Mouse (Mus musculus) urinary bladder, postnatal 36 days (tissue): ENCODE measurements around the gene Stk24.
A peak's percentile ranks its signal among the peaks of the same experiment; 100 is the strongest.

Source experiments
- DNase-seq, 2 experiments: peaks; one replicate each; pipeline ENCODE4 v3.0.0; 2022; ENCODE audit warnings: low spot score in 2 of 2, mixed read lengths in 1 of 2

Gene Stk24

GRCm38 (mm10) chr14:121314934-121315333 is 64.9 kb downstream of the Stk24 start:
- no peak for DNase-seq

GRCm38 (mm10) chr14:121313283-121313682 is 66.5 kb downstream of the Stk24 start:
- no peak for DNase-seq

- DNase-seq: no peak
Observed at GRCm38 (mm10) chr14:121311083-121311482, 68.7 kb downstream of the Stk24 start.

GRCm38 (mm10) chr14:121310325-121311080 is 69.3 kb downstream of the Stk24 start:
- DNase-seq: no peak

GRCm38 (mm10) chr14:121309909-121310308 is 69.9 kb downstream of the Stk24 start:
- no peak for DNase-seq

GRCm38 (mm10) chr14:121305316-121306064 is 74.3 kb downstream of the Stk24 start:
- DNase-seq: no peak

- DNase-seq: no peak
Observed at GRCm38 (mm10) chr14:121304523-121304922, 75.3 kb downstream of the Stk24 start.

GRCm38 (mm10) chr14:121299093-121299492 is 80.7 kb downstream of the Stk24 start:
- DNase-seq: no peak

- DNase-seq: no peak
Observed at GRCm38 (mm10) chr14:121298537-121298936, 81.3 kb downstream of the Stk24 start.

GRCm38 (mm10) chr14:121297103-121297502 is 82.7 kb downstream of the Stk24 start:
- DNase-seq: no peak

GRCm38 (mm10) chr14:121294484-121294883 is 85.3 kb downstream of the Stk24 start:
- DNase-seq: no peak

- no peak for DNase-seq
Observed at GRCm38 (mm10) chr14:121292391-121292790, 87.4 kb downstream of the Stk24 start.

GRCm38 (mm10) chr14:121291881-121292280 is 87.9 kb downstream of the Stk24 start:
- no peak for DNase-seq

- DNase-seq: no peak
Observed at GRCm38 (mm10) chr14:121285379-121286120, 94.3 kb downstream of the Stk24 start.

GRCm38 (mm10) chr14:121281336-121281710 is 98.5 kb downstream of the Stk24 start:
- DNase-seq: no peak

GRCm38 (mm10) chr14:121280601-121281335 is 99.0 kb downstream of the Stk24 start:
- no peak for DNase-seq

- DNase-seq: peak; percentile 71 to 82
Observed at GRCm38 (mm10) chr14:121279106-121279505, 100.7 kb downstream of the Stk24 start.

- no peak for DNase-seq
Observed at GRCm38 (mm10) chr14:121276016-121276415, 103.8 kb downstream of the Stk24 start.

- DNase-seq: no peak
Observed at GRCm38 (mm10) chr14:121274985-121275384, 104.8 kb downstream of the Stk24 start.

- DNase-seq: no peak
Observed at GRCm38 (mm10) chr14:121270490-121270889, 109.3 kb downstream of the Stk24 start.

- DNase-seq: no peak
Observed at GRCm38 (mm10) chr14:121267801-121268200, 112.0 kb downstream of the Stk24 start.

- DNase-seq: no peak
Observed at GRCm38 (mm10) chr14:121264453-121264852, 115.4 kb downstream of the Stk24 start.
